Mouse (Mus musculus) right cerebral cortex, postnatal 4 days (tissue): ENCODE data around the gene Ppp1r13l.
A peak's percentile ranks its signal among the peaks of the same experiment; 100 is the strongest.

ENCODE experiments used
- DNase-seq: peaks from one replicate; pipeline ENCODE4 v3.0.0-alpha.2; 2022

Ppp1r13l gene

GRCm38 (mm10) chr7:19359299-19359891 is at the start of gene Ppp1r13l, which contains the start of gene Cd3eap:
TSS of gene Ppp1r13l (plus strand) at chr7:19359749.
TSS of gene Cd3eap (minus strand) at chr7:19359483.
- DNase-seq = peak; percentile 88

GRCm38 (mm10) chr7:19309884-19310641 is 49.5 kb upstream of the Ppp1r13l start, which contains the start of gene Fosb:
TSS of gene Fosb (minus strand) at chr7:19310051.
- DNase-seq = peak; percentile 96

DNA sequence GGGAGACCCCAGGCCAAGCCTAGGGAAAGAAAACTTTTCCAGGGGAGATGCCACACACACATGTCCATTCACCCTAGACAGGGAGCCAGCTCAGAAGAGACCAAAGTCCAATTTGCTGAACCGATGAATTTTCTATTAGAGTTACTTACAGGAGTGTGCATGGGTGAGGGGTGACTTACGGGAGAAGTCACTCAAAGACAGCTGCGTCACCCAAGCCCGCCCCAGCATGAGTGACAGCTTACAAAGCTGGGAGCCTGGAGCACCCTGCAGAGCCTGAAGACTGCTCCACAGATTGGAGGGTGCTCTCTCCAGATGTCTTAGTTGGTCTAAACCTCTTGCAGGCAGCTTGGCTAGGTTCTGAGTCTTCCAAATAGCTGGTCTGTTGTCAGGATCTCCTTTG is 47.6 kb upstream of the Ppp1r13l start:
- DNase-seq = no peak

GRCm38 (mm10) chr7:19314033-19314432 is 45.5 kb upstream of the Ppp1r13l start:
- DNase-seq = no peak

DNA sequence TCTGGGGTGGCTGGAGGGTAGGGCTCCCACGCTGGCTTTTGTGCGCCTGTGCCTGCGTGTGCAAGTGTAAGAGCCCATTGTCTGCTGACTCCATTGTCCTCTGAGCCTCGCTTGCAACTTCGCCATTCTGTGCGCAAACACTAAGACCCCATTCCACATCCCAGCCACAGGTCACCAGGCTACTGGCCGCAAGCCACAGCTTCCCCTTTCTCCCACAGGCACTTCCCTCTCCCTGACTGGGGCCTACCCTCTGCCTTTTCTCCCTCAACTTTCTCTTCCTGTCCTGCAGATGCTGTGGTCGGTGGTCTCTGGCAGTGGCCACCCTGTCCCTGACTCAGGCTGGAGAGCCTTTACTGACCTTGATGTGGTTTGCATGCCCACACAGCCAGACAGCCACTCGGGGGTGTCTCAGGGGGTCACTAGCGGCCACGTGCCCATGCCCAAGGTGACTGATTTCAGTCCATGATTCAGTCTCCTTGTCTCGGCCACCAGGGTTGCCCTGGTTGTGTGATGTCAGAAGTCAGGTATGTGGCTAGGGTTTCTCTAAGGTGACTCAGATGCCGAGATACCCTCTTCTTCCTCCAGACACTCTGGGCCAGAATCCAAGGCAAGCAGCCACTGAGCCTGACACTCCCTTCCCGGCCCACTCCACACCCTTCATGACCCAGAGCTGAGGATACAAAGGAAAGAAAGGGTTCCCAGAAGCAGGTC is 42.9 kb upstream of the Ppp1r13l start:
- no peak for DNase-seq

- DNase-seq = no peak
These were observed 41.3 kb upstream of the Ppp1r13l start for GRCm38 (mm10) chr7:19318201-19318600.

DNA sequence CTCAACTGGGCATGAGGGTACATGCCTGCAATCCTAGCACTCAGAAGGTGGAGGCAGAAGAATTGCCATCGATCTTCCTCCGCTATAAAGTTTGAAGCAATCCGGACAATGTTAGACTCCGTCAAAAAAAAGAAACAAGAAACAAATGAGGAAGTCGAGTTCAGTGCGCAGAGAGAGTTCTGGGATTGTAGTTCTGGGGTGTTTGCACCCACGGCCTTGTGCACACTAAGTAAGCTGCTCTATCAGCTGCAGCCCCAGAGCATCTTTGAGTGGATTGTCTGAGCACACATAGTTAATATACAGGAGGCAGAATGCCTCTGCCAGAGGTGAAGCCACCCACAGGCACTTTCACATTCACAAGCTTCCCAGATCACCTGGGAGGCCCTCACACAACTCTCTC is 40.9 kb upstream of the Ppp1r13l start:
- DNase-seq = no peak

DNA sequence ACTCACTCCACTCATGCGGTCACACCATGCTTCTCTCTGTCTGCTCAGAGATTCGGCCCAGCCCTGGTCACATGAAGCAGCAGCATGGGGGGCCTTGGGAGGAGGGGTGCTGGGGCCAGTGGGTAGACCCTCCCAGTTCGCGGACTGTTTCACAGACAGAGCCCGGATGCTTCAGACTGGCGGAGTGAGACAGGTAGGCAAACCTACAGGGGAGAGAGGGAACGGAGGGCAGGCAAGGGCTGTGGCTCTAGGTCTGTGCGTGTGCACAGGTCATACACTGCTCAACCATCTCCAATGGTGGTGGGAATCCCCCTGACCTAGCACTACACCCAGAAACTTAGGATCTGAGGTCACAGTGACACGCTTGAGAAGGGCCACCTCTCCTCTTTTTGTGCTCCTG is 40.1 kb upstream of the Ppp1r13l start:
- DNase-seq = no peak

- DNase-seq = peak; percentile 93
These were observed 39.6 kb upstream of the Ppp1r13l start for GRCm38 (mm10) chr7:19319906-19320305.

GRCm38 (mm10) chr7:19320637-19321036 is 38.9 kb upstream of the Ppp1r13l start:
- DNase-seq = no peak

DNA sequence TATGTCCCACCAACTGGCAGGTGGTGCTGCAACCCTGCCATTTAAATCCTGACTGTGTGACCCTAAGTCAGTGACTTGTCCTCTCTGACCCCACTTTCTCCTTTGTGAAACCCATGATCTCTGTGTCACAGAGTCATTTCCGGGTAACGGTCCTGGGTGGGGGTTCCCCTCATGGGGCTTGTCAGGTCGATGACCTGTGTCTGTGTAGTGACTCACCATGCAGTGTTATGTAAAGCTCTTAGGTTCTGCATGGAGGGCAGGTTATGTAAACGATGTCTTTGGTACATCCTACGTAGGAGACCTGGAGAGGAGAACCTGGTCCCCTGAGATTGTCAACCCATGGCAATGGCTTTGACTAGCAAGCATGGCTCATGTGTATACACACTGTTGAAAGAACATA is 38.1 kb upstream of the Ppp1r13l start:
- DNase-seq = no peak

GRCm38 (mm10) chr7:19322489-19322888 is 37.1 kb upstream of the Ppp1r13l start:
- no peak for DNase-seq

GRCm38 (mm10) chr7:19324221-19324620 is 35.3 kb upstream of the Ppp1r13l start:
- DNase-seq = no peak

- DNase-seq = no peak
These were observed 34.0 kb upstream of the Ppp1r13l start for GRCm38 (mm10) chr7:19325262-19326199.

GRCm38 (mm10) chr7:19326359-19326758 is 33.2 kb upstream of the Ppp1r13l start:
- DNase-seq = peak; percentile 61

GRCm38 (mm10) chr7:19327128-19327527 is 32.4 kb upstream of the Ppp1r13l start:
- DNase-seq = peak; percentile 59

GRCm38 (mm10) chr7:19327782-19328181 is 31.8 kb upstream of the Ppp1r13l start:
- no peak for DNase-seq

DNA sequence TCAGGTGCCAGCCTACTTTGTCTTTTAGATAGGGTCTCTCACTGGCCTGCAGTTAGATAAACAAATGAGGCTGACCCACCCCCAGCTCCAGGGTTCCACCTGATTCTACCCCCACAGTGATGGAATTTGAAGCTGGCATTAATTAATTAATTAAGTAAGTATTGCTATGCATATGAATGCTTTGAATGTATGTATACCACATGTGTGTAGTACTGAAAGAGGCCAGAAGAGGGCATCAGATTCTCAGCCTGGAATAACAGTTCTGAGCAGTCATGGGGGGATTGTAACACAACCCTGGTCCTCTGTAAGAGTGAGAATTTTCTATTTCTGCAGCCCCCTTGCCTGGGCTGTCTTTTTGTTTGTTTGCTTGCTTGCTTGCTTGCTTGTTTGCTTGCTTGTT is 31.1 kb upstream of the Ppp1r13l start:
- no peak for DNase-seq

GRCm38 (mm10) chr7:19331910-19332309 is 27.6 kb upstream of the Ppp1r13l start:
- DNase-seq = no peak

DNA sequence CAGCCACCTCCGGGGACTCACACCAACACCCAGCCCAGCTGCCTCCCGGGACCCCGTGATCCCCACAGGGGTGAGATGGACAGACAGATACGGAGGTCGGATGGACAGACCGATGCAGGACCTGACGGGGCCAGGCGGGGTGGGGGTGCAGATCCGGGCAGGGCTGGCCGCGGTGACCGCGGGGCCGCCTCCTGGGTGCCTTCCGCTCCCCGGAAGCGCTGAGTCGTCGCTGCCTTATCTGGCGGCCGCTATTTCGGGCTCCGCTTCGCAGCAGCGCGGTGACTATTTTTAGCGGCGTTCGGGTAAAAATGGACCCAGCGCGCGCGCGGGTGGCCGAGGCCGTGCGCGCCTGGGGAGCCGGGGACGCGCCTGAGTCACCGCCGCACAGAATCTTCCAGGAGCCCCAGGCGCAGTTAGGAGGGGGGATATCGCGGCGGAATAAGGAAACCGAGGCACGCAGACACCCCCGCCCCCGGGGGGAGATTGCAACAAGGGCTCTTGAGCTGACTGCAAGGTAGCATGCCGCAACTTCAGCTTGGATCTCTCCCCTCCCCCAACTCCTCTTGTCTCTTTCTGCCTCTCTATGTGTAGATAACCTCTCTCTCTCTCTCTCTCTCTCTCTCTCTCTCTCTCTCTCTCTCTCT is 26.7 kb upstream of the Ppp1r13l start:
- peak; percentile 79 for DNase-seq

- no peak for DNase-seq
These were observed 24.0 kb upstream of the Ppp1r13l start for GRCm38 (mm10) chr7:19335583-19335982.

- no peak for DNase-seq
These were observed 22.4 kb upstream of the Ppp1r13l start for GRCm38 (mm10) chr7:19337122-19337521.
